23 mouse cellular contexts compared by ENCODE assay signal in the genomic region with DNA sequence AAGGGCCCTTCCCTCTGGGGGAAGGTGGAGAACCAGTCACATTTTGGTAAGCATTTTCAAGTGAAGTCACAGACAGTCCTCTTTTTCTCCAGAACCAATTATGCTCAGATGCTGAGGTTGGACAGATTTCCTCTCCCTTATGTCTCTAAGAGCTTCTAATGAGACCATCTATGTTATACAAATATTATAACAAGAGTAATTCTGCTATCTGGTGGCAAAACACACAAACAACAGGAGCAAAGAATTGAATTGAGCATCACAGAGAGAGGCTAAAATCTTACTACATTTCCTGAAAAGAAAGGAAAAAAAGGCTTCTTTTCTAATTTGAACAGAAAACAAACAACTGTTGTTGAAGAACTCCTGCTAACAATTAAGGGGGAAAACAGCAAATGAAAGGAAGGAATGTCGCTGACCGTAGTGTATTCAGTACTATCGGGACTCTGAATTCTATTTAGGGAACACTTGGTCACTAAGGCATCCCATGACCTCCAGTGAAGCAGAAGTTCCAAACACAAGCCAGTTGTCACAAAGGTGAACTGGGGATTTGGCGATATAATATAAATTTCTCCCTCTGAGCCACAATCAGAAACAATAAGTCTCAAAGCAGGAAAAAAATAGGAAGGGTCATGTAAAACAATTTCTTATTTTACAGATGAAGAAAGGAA. TPM values are rescaled to one million over a fixed set of nuclear protein-coding genes. Genes with fewer than 3 reads are reported as not detected.
DNase-seq lines count a peak whose midpoint lies in the region; ATAC-seq and TF ChIP-seq lines count a peak whose summit lies in the region.
"Had no signal": no experiment of that assay in that cellular context is flagged by ENCODE, and none has a peak within 500 bp of the region (broad histone marks: within the 10 kb centered on the region; RNA-seq: fewer than 3 reads in every experiment).

No protein-coding gene starts in this region.

- peak; percentile 41 for DNase-seq in midbrain, embryonic 11.5 days (ENCODE audit: low spot score, missing footprints)
- DNase-seq in midbrain, embryonic 10.5 days (ENCODE audit: low spot score): no peak
- DNase-seq in brain, embryonic 14.5 days (ENCODE audit: low read depth): peak; percentile 35
- no peak for DNase-seq in urinary bladder, postnatal 4 days (ENCODE audit: low spot score in 2 of 2)
- no peak for DNase-seq in cerebellum, adult 8-10 months
- DNase-seq: adrenal gland, adult 2 months; cerebellum, adult 18-20 months; gastrocnemius, adult 2 months; right cerebral cortex, adult 18-20 months; thymus, adult 18-20 months had no signal

- H3K27ac ChIP-seq in heart, embryonic 13.5 days (replicated peaks): peak overlapping the region; percentile 8; the same call in 1 of the 2 replicates
- no peak overlapping the region for H3K27ac ChIP-seq in heart, embryonic 11.5 days (ENCODE audit: low read depth, low read length)
- H3K27ac ChIP-seq in midbrain, embryonic 11.5 days (ENCODE audit: low read depth, low read length): no peak overlapping the region
- no peak overlapping the region for H3K27ac ChIP-seq in midbrain, embryonic 10.5 days (replicated peaks)
- H3K27ac ChIP-seq: embryonic facial prominence, embryonic 10.5 days; gastrocnemius, adult 2 months; intestine, embryonic 15.5 days; kidney, embryonic 15.5 days; left cerebral cortex, adult 2 months; limb, embryonic 10.5 days; lung, embryonic 15.5 days; macrophage; midbrain, embryonic 13.5 days had no signal

- TF ChIP-seq CTCF in brain, embryonic 14.5 days (IDR thresholded peaks at IDR 0.05; ENCODE audit: borderline replicate concordance, extremely low read depth, insufficient read depth, insufficient read length): no peak

- H3K27me3 ChIP-seq in heart, embryonic 13.5 days (replicated peaks): no peaks in the 10 kb centered on the region
- no peaks in the 10 kb centered on the region for H3K27me3 ChIP-seq in heart, embryonic 11.5 days (ENCODE audit: control insufficient read depth, insufficient read depth, low read length)
- H3K27me3 ChIP-seq in midbrain, embryonic 11.5 days (ENCODE audit: control insufficient read depth, insufficient read depth, low read length): no peaks in the 10 kb centered on the region
- H3K27me3 ChIP-seq in midbrain, embryonic 10.5 days (ENCODE audit: low read depth, poor library complexity, severe bottlenecking): no peaks in the 10 kb centered on the region
- H3K27me3 ChIP-seq: intestine, embryonic 15.5 days; kidney, embryonic 15.5 days; lung, embryonic 15.5 days; midbrain, embryonic 13.5 days had no signal

- no peaks in the 10 kb centered on the region for H3K36me3 ChIP-seq in heart, embryonic 13.5 days
- H3K36me3 ChIP-seq in heart, embryonic 11.5 days (ENCODE audit: control insufficient read depth, insufficient read depth, low read length): no peaks in the 10 kb centered on the region
- no peaks in the 10 kb centered on the region for H3K36me3 ChIP-seq in midbrain, embryonic 11.5 days (ENCODE audit: control insufficient read depth, insufficient read depth, low read length)
- no peaks in the 10 kb centered on the region for H3K36me3 ChIP-seq in midbrain, embryonic 10.5 days
- H3K36me3 ChIP-seq: embryonic facial prominence, embryonic 10.5 days; G1E; intestine, embryonic 15.5 days; kidney, embryonic 15.5 days; limb, embryonic 10.5 days; lung, embryonic 15.5 days; midbrain, embryonic 13.5 days had no signal

- no peaks in the 10 kb centered on the region for H3K9me3 ChIP-seq in heart, embryonic 13.5 days
- no peaks in the 10 kb centered on the region for H3K9me3 ChIP-seq in heart, embryonic 11.5 days (replicated peaks; ENCODE audit: control insufficient read depth, low read length)
- no peaks in the 10 kb centered on the region for H3K9me3 ChIP-seq in midbrain, embryonic 11.5 days (ENCODE audit: control insufficient read depth, low read length)
- no peaks in the 10 kb centered on the region for H3K9me3 ChIP-seq in midbrain, embryonic 10.5 days (replicated peaks)
- H3K9me3 ChIP-seq: embryonic facial prominence, embryonic 10.5 days; G1E; intestine, embryonic 15.5 days; kidney, embryonic 15.5 days; limb, embryonic 10.5 days; lung, embryonic 15.5 days; midbrain, embryonic 13.5 days had no signal

- 38% methylated on average over 4 of the region's 4 CpGs for WGBS in heart, embryonic 13.5 days
- 46% methylated on average over 4 of the region's 4 CpGs for WGBS in heart, embryonic 11.5 days (ENCODE audit: insufficient replicate concordance)
- 61% methylated on average over 4 of the region's 4 CpGs for WGBS in midbrain, embryonic 11.5 days
- 63% methylated on average over 4 of the region's 4 CpGs for WGBS in midbrain, embryonic 10.5 days

- peaks cover 6% of the 10 kb centered on the region for H3K4me1 ChIP-seq in heart, embryonic 13.5 days
- no peaks in the 10 kb centered on the region for H3K4me1 ChIP-seq in heart, embryonic 11.5 days (ENCODE audit: control insufficient read depth, insufficient read depth, low read length)
- H3K4me1 ChIP-seq in midbrain, embryonic 11.5 days (ENCODE audit: control insufficient read depth, insufficient read depth, low read length): no peaks in the 10 kb centered on the region
- no peaks in the 10 kb centered on the region for H3K4me1 ChIP-seq in midbrain, embryonic 10.5 days
- H3K4me1 ChIP-seq: intestine, embryonic 15.5 days; kidney, embryonic 15.5 days; limb, embryonic 10.5 days; lung, embryonic 15.5 days; midbrain, embryonic 13.5 days had no signal

- ATAC-seq in heart, embryonic 13.5 days (ENCODE audit: extremely low read depth, insufficient number of reproducible peaks, low FRiP score, low TSS enrichment): no peak
- no peak for ATAC-seq in heart, embryonic 11.5 days (replicated peaks; ENCODE audit: insufficient number of reproducible peaks, low FRiP score, low TSS enrichment)
- ATAC-seq in midbrain, embryonic 11.5 days (ENCODE audit: low FRiP score): no peak
- ATAC-seq: CD4-positive, CD25-positive, alpha-beta regulatory T cell, adult 4 months; intestine, embryonic 15.5 days; midbrain, embryonic 13.5 days had no signal

- no peak overlapping the region for H3K4me3 ChIP-seq in heart, embryonic 13.5 days
- no peak overlapping the region for H3K4me3 ChIP-seq in heart, embryonic 11.5 days (ENCODE audit: low read depth, low read length)
- no peak overlapping the region for H3K4me3 ChIP-seq in midbrain, embryonic 11.5 days (ENCODE audit: low read depth, low read length)
- H3K4me3 ChIP-seq in midbrain, embryonic 10.5 days: no peak overlapping the region
- H3K4me3 ChIP-seq: embryonic facial prominence, embryonic 10.5 days; gastrocnemius, adult 2 months; intestine, embryonic 15.5 days; kidney, embryonic 15.5 days; left cerebral cortex, adult 2 months; limb, embryonic 10.5 days; lung, embryonic 15.5 days; midbrain, embryonic 13.5 days had no signal

- peak overlapping the region; percentile 18 for H3K4me2 ChIP-seq in heart, embryonic 13.5 days
- no peak overlapping the region for H3K4me2 ChIP-seq in heart, embryonic 11.5 days
- no peak overlapping the region for H3K4me2 ChIP-seq in midbrain, embryonic 11.5 days
- H3K4me2 ChIP-seq: intestine, embryonic 15.5 days; kidney, embryonic 15.5 days; liver, embryonic 11.5 days; lung, embryonic 15.5 days; midbrain, embryonic 13.5 days had no signal

- TF ChIP-seq POLR2A in brain, embryonic 14.5 days (IDR thresholded peaks at IDR 0.05; ENCODE audit: borderline replicate concordance, extremely low read depth, insufficient read depth, insufficient read length, poor library complexity, severe bottlenecking): no peak

- no peak overlapping the region for H3K9ac ChIP-seq in heart, embryonic 13.5 days
- no peak overlapping the region for H3K9ac ChIP-seq in heart, embryonic 11.5 days (ENCODE audit: low read depth, low read length)
- no peak overlapping the region for H3K9ac ChIP-seq in midbrain, embryonic 11.5 days (ENCODE audit: low read length)
- H3K9ac ChIP-seq: intestine, embryonic 15.5 days; kidney, embryonic 15.5 days; lung, embryonic 15.5 days; midbrain, embryonic 13.5 days had no signal

RNA-seq across cellular contexts. Expression of gene Rpl36a-ps1, which starts 42.4 kb away (rescaled TPM):
- polyA plus RNA-seq in heart, embryonic 13.5 days (2015; fragmentation: Nextera tagmentation; extraction: Ambion mirVana): 0.83 and 0.94 TPM in 2 replicates
- 1.0 and 1.8 TPM in 2 replicates for polyA plus RNA-seq in heart, embryonic 11.5 days (2014; fragmentation: Nextera tagmentation; extraction: Ambion mirVana)
- 0.76 and 2.0 TPM in 2 replicates for polyA plus RNA-seq in midbrain, embryonic 11.5 days (2014; fragmentation: Nextera tagmentation; extraction: Ambion mirVana)
- polyA plus RNA-seq in midbrain, embryonic 10.5 days (2016; fragmentation: Nextera tagmentation; extraction: Ambion mirVana): 0.44 TPM in 1 of 2 replicates, not detected in the other
- 2.0 and 2.6 TPM in 2 replicates for polyA plus RNA-seq in brain, embryonic 14.5 days (2012; rRNA removed)
- polyA plus RNA-seq: adrenal gland, adult 2 months; embryonic facial prominence, embryonic 10.5 days had no signal

Comparison
In these comparisons a context has a peak if more than half of its experiments do, and no peak if none do; other contexts are left out.
1. DNase-seq: peak in midbrain, embryonic 11.5 days (single experiment) and brain, embryonic 14.5 days (single experiment); none in midbrain, embryonic 10.5 days (single experiment), urinary bladder, postnatal 4 days (0 of 2) and cerebellum, adult 8-10 months (single experiment).